Mouse (Mus musculus): Measurements from ENCODE around the gene Gm13278. TPM values are rescaled to one million over a fixed set of nuclear protein-coding genes. Genes with fewer than 3 reads are reported as not detected.

Gene Gm13278
- polyA plus RNA-seq, 1 experiment = not detected

DNA sequence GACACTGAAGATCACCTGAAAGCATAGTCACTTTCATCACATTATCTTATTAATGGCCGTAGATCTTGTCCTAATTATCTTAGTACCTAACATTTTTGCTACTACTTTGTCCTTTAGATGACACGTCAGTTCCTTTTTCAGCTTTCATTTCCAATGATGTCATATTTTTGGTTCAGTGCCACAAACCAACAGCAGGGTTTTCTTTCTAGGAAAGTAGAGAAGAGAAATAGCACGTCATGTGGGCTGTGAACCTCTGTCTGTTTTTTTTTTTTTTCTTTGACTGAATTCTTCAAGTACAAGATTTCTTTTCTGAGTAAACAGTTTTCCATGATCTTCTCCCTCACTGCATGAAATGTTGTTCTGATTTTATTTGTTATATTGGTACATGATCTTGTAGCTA is 48.7 kb downstream of the Gm13278 start:
- TF ChIP-seq CTCF (IDR thresholded peaks at IDR 0.05; ENCODE audit: borderline replicate concordance, control insufficient read depth, extremely low read depth, insufficient read depth, low read length, poor library complexity) (no peak), POLR2A (IDR thresholded peaks at IDR 0.05; ENCODE audit: control insufficient read depth, extremely low read depth, insufficient read depth, low read length, poor library complexity) (no peak)
- H3K27ac ChIP-seq (ENCODE audit: control insufficient read depth, insufficient read depth, low read length) = no peak overlapping the region
- no peaks in the 10 kb centered on the region for H3K36me3 ChIP-seq (ENCODE audit: control insufficient read depth, insufficient read depth, low read length)
- H3K27me3 ChIP-seq (ENCODE audit: control insufficient read depth, insufficient read depth, low read length) = no peaks in the 10 kb centered on the region
- H3K4me3 ChIP-seq (ENCODE audit: control insufficient read depth, insufficient read depth, low read length) = no peak overlapping the region
- 44% methylated on average over 3 of the region's 3 CpGs for WGBS
- no peaks in the 10 kb centered on the region for H3K4me1 ChIP-seq (replicated peaks; ENCODE audit: control insufficient read depth, insufficient read depth, low read length)
- DNase-seq = no peak

DNA sequence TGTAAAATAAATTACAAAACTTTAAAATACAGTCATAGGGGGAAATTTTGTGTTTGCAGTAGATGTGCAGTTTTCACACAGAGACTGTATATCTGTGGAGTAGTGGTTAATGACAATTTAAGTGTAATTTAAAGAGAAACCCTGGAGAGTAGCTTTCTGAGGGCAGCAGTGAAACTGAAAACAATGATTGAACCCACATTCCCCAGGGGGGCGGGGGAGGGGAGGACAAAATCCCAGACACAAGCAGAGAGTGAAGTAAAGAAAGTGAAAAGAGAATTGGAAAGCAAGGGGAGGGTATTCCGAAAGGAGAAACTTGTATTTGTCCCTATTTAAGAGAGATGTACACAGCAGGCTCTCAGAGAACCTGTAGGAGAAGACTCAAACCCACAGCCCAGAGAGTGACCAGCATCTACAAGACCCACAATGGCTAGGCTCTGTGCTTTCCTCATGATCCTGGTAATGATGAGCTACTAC is 50.1 kb downstream of the Gm13278 start, which contains the start of gene Ifna4:
Gene Ifna4 (plus strand): TSS at position 424 of the 474 bp plus-strand sequence.
- 89% methylated on average over 2 of the region's 2 CpGs for WGBS

More for the DNA sequence above, 50.1 kb downstream of the Gm13278 start, which contains the start of gene Ifna4:
- no peak for TF ChIP-seq POLR2A (IDR thresholded peaks at IDR 0.05; ENCODE audit: control insufficient read depth, extremely low read depth, insufficient read depth, low read length, poor library complexity)
- no peak for TF ChIP-seq CTCF (IDR thresholded peaks at IDR 0.05; ENCODE audit: borderline replicate concordance, control insufficient read depth, extremely low read depth, insufficient read depth, low read length, poor library complexity)
- no peak for DNase-seq
- Histone ChIP-seq H3K36me3 (ENCODE audit: control insufficient read depth, insufficient read depth, low read length) (no peaks in the 10 kb centered on the region), H3K4me1 (replicated peaks; ENCODE audit: control insufficient read depth, insufficient read depth, low read length) (no peaks in the 10 kb centered on the region), H3K27ac (ENCODE audit: control insufficient read depth, insufficient read depth, low read length) (no peak within 1 kb of the TSS), H3K4me3 (ENCODE audit: control insufficient read depth, insufficient read depth, low read length) (no peak within 1 kb of the TSS), H3K27me3 (ENCODE audit: control insufficient read depth, insufficient read depth, low read length) (no peaks in the 10 kb centered on the region)

Other genes with a start within 250 kb of the Gm13278 start
- not detected in 2 replicates for gene Ifna15, start 233.3 kb upstream of the Gm13278 start, polyA plus RNA-seq (2012; rRNA removed)
- gene Ifna14, start 219.8 kb upstream of the Gm13278 start, polyA plus RNA-seq (2012; rRNA removed) = not detected in 2 replicates
- not detected in 2 replicates for gene Ifna9, start 199.2 kb upstream of the Gm13278 start, polyA plus RNA-seq (2012; rRNA removed)
- gene Ifna12, start 188.2 kb upstream of the Gm13278 start, polyA plus RNA-seq (2012; rRNA removed) = not detected in 2 replicates
- not detected in 2 replicates for gene C87499, start 157.1 kb upstream of the Gm13278 start, polyA plus RNA-seq (2012; rRNA removed)
- gene Ifna13, start 147.1 kb upstream of the Gm13278 start, polyA plus RNA-seq (2012; rRNA removed) = not detected in 2 replicates
- not detected in 2 replicates for gene Ifna16, start 114.6 kb upstream of the Gm13278 start, polyA plus RNA-seq (2012; rRNA removed)
- not detected in 2 replicates for gene Ifna2, start 107.6 kb upstream of the Gm13278 start, polyA plus RNA-seq (2012; rRNA removed)
- gene Ifnab, start 100.2 kb upstream of the Gm13278 start, polyA plus RNA-seq (2012; rRNA removed) = 0.17 TPM in 1 of 2 replicates, not detected in the other
- 0.86 and 1.5 TPM in 2 replicates for gene Gm26566, start 69.7 kb upstream of the Gm13278 start, polyA plus RNA-seq (2012; rRNA removed)
- 21.3 and 29.3 TPM in 2 replicates for gene Klhl9, start 69.1 kb upstream of the Gm13278 start, polyA plus RNA-seq (2012; rRNA removed)
- gene Gm13271, start 36.7 kb upstream of the Gm13278 start, polyA plus RNA-seq (2012; rRNA removed) = not detected in 2 replicates
- gene Gm13283, start 31.4 kb upstream of the Gm13278 start, polyA plus RNA-seq (2012; rRNA removed) = 0.07 and 0.08 TPM in 2 replicates
- gene Gm13290, start 17.7 kb upstream of the Gm13278 start, polyA plus RNA-seq (2012; rRNA removed) = not detected in 2 replicates
- gene Gm13289, start 14.6 kb upstream of the Gm13278 start, polyA plus RNA-seq (2012; rRNA removed) = not detected in 2 replicates
- not detected in 2 replicates for gene Gm13272, start 11.7 kb upstream of the Gm13278 start, polyA plus RNA-seq (2012; rRNA removed)
- gene Ifnz, start 9.4 kb upstream of the Gm13278 start, polyA plus RNA-seq (2012; rRNA removed) = 0.16 TPM in 1 of 2 replicates, not detected in the other
- gene Gm13276, start 5.8 kb upstream of the Gm13278 start, polyA plus RNA-seq (2012; rRNA removed) = not detected in 2 replicates
- gene Gm13277, start 2.9 kb upstream of the Gm13278 start, polyA plus RNA-seq (2012; rRNA removed) = not detected in 2 replicates
- gene Gm13275, start 2.9 kb downstream of the Gm13278 start, polyA plus RNA-seq (2012; rRNA removed) = not detected in 2 replicates
- gene Gm13279, start 5.8 kb downstream of the Gm13278 start, polyA plus RNA-seq (2012; rRNA removed) = not detected in 2 replicates
- not detected in 2 replicates for gene Gm13285, start 8.1 kb downstream of the Gm13278 start, polyA plus RNA-seq (2012; rRNA removed)
- gene Gm13287, start 11.7 kb downstream of the Gm13278 start, polyA plus RNA-seq (2012; rRNA removed) = not detected in 2 replicates
- gene Gm13288, start 14.0 kb downstream of the Gm13278 start, polyA plus RNA-seq (2012; rRNA removed) = not detected in 2 replicates
- gene Ifna7, start 24.7 kb downstream of the Gm13278 start, polyA plus RNA-seq (2012; rRNA removed) = not detected in 2 replicates
- not detected in 2 replicates for gene Ifna11, start 28.4 kb downstream of the Gm13278 start, polyA plus RNA-seq (2012; rRNA removed)
- gene Ifna6, start 35.9 kb downstream of the Gm13278 start, polyA plus RNA-seq (2012; rRNA removed) = not detected in 2 replicates
- not detected in 2 replicates for gene Ifna5, start 44.0 kb downstream of the Gm13278 start, polyA plus RNA-seq (2012; rRNA removed)
- gene Ifna4, start 50.3 kb downstream of the Gm13278 start, polyA plus RNA-seq (2012; rRNA removed) = not detected in 2 replicates
- gene Ifna1, start 58.5 kb downstream of the Gm13278 start, polyA plus RNA-seq (2012; rRNA removed) = not detected in 2 replicates
- gene Ifne, start 88.7 kb downstream of the Gm13278 start, polyA plus RNA-seq (2012; rRNA removed) = not detected in 2 replicates

Data from thymus, adult 2 months (tissue).